Mouse (Mus musculus): ENCODE data around the gene Gprasp1. TPM values are rescaled to one million over a fixed set of nuclear protein-coding genes. Genes with fewer than 3 reads are reported as not detected.
"Not testable (repeated sequence)": the region's sequence is repeated elsewhere in the genome, so short reads cannot be mapped to it uniquely, and the experiment has no call there.

Gprasp1 gene
- total RNA-seq (2021): 10 to 100 TPM; 58.5 to 68.3 TPM
- long read RNA-seq, experiment 1, full-length matches to known transcripts: 2 of 37 reads
- long read RNA-seq, experiment 1, partial matches to known transcripts: 4 of 37 reads
- long read RNA-seq, experiment 1, other reads (novel, unspliced or antisense): 31 of 37 reads
- long read RNA-seq, experiment 2, full-length matches to known transcripts: 3 of 37 reads
- long read RNA-seq, experiment 2, partial matches to known transcripts: 5 of 37 reads
- long read RNA-seq, experiment 2, other reads (novel, unspliced or antisense): 29 of 37 reads

GRCm38 (mm10) chrX:135742304-135743055 lies at the start of gene Gprasp1, which contains the start of gene Armcx5:
TSS of gene Gprasp1 (plus strand) at chrX:135742733.
TSS of gene Armcx5 (plus strand) at chrX:135742733.
- peak; percentile 48 to 84 for DNase-seq (ENCODE audit: low spot score in 2 of 2)

GRCm38 (mm10) chrX:135693633-135694032 lies 48.9 kb upstream of the Gprasp1 start, which contains the start of gene Tcp11x2:
TSS of gene Tcp11x2 (minus strand) at chrX:135693790.
- no peak for DNase-seq (ENCODE audit: low spot score in 2 of 2)

DNA sequence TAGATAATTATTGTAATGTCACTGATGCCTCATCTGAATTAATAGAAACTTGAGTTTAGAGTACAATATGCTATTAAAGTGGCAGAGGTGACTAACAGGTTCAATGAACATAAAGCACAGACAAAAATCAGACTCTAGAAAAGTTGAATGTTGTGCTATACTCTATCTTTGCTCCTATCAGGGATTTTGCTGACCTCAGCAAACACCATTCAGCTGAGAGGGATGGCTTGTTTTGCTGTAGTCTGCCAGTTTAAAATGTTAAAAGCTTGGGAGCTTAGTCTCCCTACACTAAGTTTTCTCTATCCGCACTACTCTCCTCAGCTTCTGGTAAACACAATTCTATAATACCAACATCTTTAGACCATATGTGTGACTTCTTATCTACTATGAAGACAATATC lies 39.4 kb upstream of the Gprasp1 start:
- no peak for DNase-seq (ENCODE audit: low spot score in 2 of 2)

DNA sequence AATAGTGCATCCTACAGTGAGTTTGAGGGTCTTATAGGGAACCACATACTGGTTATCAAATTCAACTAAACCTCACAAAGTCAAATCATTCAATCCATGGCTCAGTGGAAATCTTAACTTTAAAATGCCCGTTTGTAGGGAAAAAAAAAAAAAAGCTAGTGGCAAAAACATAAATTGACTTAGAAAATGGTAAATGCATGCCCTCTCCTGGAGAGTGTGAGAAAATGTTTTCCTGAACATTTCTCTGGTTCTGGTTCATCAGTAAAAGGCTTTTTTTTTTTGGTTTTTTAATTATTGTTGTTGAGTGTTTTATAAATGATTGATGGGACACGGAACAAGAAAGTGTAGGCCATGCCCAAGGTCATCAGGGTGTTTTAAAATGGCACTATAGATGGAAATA lies 38.2 kb upstream of the Gprasp1 start:
- DNase-seq (ENCODE audit: low spot score in 2 of 2): no peak

DNA sequence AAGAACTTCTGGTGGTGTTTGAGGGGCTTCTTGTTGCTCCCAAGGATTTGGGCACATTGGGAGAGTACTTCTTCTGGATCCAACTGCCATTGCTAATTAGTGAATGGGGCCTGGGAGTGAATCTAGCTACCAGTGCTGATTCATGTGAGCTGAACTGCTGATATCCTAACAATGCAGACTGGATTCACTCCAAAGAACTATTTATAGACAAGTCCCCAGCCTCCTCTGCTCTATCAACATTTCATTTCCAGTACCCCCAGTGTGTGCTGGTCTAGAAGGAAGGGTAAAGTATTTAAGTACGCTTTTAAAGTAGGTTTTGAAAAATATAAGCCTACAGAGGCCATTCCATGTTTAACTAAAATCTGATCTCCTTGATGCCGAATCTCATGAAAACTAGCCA lies 29.7 kb upstream of the Gprasp1 start:
- no peak for DNase-seq (ENCODE audit: low spot score in 2 of 2)

GRCm38 (mm10) chrX:135725161-135725560 lies 17.4 kb upstream of the Gprasp1 start, which contains the start of gene Tmsb15a:
TSS of gene Tmsb15a (minus strand) at chrX:135725261.
- DNase-seq (ENCODE audit: low spot score in 2 of 2): no peak

- no peak for DNase-seq (ENCODE audit: low spot score in 2 of 2)
Observed at GRCm38 (mm10) chrX:135738730-135739520, 3.6 kb upstream of the Gprasp1 start.

DNA sequence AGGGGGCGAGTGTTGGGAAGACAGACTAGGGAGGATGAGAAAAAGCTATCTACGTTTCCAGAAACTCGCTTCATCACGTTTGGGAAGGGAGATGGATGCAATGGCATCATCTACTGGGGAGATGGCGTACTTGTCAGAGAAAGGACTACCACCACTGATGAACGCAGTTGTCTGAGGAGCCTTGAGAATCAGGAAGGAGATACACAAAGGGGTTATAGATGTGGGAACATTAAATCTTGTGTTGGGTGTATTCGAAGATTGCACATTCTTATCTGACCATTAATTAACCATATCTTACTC lies 473 bp downstream of the Gprasp1 start:
- no peak for DNase-seq (ENCODE audit: low spot score in 2 of 2)

GRCm38 (mm10) chrX:135745376-135745775 lies 2.8 kb downstream of the Gprasp1 start:
- DNase-seq (ENCODE audit: low spot score in 2 of 2): not testable (repeated sequence)

DNA sequence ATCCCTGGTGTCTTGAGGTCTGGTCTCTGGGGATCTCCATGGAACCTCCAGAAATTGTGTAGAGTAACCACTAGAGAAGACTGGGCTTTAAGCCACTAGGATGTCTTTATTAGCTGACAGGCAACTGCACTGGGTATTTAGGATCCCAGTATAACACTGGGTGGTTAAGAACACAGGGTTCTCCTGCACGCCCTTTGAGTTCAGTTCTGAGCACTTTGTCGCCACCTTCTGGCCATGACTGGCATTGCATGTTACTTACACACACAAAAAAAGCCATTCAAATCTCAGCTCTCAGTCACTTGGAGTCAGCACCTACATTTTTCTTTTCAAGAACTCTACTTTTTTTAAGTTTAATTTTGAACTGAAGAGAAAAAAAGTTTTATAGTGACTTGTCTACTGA lies 10.3 kb downstream of the Gprasp1 start:
- DNase-seq (ENCODE audit: low spot score in 2 of 2): peak; percentile 37 to 52

- peak in 1 of 2 experiments; percentile 37 for DNase-seq (ENCODE audit: low spot score in 2 of 2)
Observed at GRCm38 (mm10) chrX:135761707-135762106, 19.2 kb downstream of the Gprasp1 start.

DNA sequence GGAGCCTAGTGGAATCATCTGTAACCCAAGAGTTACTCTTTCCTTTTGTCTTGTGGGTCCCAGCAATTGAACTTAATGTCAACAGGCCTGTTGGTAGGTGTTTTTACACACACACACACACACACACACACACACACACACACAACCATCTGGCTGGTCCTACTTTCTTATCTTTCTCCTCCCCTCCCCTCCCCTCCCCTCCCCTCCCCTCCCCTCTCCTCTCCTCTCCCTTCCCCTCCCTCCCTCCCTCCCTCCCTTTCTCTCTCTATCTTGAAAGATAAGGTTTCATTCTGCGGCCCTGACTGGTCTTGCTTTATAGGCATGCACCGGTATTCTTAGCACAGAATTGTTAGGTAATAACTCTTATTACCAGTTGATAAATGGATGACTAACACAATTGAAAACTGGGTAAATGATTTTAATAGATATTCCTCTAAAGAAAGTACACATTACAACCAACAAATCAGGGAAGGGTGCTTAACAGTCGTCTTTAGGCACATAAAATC lies 25.6 kb downstream of the Gprasp1 start:
- no peak for DNase-seq (ENCODE audit: low spot score in 2 of 2)

DNA sequence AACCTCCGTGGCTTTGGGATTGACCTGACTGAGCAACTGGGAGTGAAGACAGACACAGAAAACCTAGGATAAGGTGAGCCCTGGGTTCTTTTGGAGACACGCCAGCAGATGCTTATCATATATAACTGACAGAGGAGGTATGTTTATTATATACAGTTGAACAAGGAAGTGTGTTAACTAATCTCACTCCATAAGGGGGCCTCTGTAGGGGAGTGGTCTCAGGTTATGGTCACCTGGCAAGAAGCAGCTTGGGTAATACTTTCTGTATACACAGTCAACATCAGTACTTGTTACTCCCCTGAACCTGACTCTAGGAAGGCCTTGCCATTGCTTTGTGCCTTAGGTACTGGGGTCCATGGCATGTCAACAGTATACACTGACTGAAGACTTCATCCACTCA lies 26.0 kb downstream of the Gprasp1 start:
- DNase-seq (ENCODE audit: low spot score in 2 of 2): no peak

DNA sequence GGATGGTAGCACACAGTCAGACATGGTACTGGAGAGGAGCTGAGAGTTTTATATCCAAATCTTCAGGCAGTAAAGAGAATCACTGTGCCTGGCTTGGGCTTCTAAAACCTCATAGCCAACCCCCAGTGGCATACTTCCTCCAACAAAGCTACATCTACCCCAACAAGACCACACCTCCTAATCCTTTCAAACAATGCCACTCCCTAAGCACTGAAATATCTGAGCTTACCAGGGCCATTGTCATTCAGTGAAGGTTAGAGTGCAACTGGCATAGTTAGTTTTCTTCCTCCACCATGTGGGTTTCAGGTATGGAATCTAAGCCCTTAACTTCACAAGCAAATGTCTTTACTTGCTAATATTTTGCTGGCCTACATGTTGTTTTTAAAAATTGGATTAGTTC lies 49.0 kb downstream of the Gprasp1 start:
- DNase-seq (ENCODE audit: low spot score in 2 of 2): no peak

GRCm38 (mm10) chrX:135792326-135792725 lies 49.8 kb downstream of the Gprasp1 start:
- no peak for DNase-seq (ENCODE audit: low spot score in 2 of 2)

- peak; percentile 34 to 59 for DNase-seq (ENCODE audit: low spot score in 2 of 2)
Observed at GRCm38 (mm10) chrX:135795591-135796304, 53.2 kb downstream of the Gprasp1 start.

DNA sequence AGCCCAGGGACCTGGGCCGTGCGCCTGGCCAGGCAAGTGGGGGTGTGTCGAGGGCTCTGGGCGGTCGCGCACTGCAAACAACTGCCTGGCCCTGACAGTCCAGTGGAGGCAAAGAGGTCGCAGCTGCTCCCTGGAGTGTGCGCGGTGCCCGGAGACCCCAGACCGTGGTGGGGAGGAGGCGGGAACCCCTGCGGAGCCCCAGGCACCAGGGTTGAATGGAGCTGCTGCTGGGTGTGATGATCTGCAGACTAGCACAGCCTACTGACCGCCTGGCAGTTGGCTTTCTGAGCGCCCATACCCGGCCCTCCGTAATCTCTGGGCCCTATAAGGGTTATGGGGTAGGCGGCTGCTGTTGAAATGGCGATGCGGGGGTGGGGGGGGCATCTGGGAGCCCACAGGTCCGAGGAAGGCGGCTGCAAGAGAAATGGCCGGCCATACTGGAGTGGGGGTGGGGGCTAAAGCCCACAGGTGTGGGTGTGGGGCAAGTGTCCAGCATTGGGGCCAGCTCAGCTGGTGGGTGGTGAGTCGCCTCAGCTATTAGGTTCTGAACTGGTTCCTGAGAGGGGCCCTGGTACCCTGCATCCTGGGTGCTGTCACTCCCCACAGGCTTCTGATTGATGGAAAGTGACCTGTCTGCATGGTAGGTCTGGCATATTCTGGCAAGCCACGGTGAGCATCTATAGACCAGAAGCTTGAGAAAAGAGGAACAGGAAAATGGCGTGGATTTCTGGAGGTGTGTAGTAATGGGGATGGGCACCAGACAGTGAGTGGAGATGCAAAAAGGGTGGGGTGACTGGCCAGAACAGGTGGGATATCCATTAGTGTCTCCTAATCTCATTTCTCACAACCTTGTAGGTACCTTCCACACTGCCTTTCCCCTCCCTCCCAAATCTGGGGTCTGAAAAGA lies 54.0 kb downstream of the Gprasp1 start:
- DNase-seq (ENCODE audit: low spot score in 2 of 2): peak in 1 of 2 experiments; percentile 7

- DNase-seq (ENCODE audit: low spot score in 2 of 2): peak in 1 of 2 experiments; percentile 37
Observed at GRCm38 (mm10) chrX:135797212-135797644, 54.7 kb downstream of the Gprasp1 start, which contains the start of gene Bhlhb9. TSS of gene Bhlhb9 (plus strand) at chrX:135797594.

GRCm38 (mm10) chrX:135804149-135804548 lies 61.6 kb downstream of the Gprasp1 start:
- no peak for DNase-seq (ENCODE audit: low spot score in 2 of 2)

GRCm38 (mm10) chrX:135805780-135806179 lies 63.2 kb downstream of the Gprasp1 start:
- peak in 1 of 2 experiments; percentile 16 for DNase-seq (ENCODE audit: low spot score in 2 of 2)

Measured in gastrocnemius, postnatal 4 days (tissue).